Mouse (Mus musculus) thymus, adult 2 months (tissue): ENCODE results near the gene Tll1. TPM values are rescaled to one million over a fixed set of nuclear protein-coding genes. Genes with fewer than 3 reads are reported as not detected.

Source experiments
- DNase-seq: peaks from one replicate; pipeline ENCODE4 v3.0.0; 2021
- H3K27ac ChIP-seq: fragments of 200-500 bp; 2 replicates; pipeline ENCODE4 v1.5.1; 2012; ENCODE audit warnings: low read length, control low read depth; ENCODE audit not compliant: control insufficient read depth, insufficient read depth
- H3K27me3 ChIP-seq: fragments of 200-500 bp; 2 replicates; pipeline ENCODE4 v1.6.1; 2012; ENCODE audit warnings: mild to moderate bottlenecking, low read length, moderate library complexity, mixed read lengths; ENCODE audit not compliant: control insufficient read depth, insufficient read depth
- H3K36me3 ChIP-seq: fragments of 200-500 bp; 2 replicates; pipeline ENCODE4 v1.6.1; 2012; ENCODE audit warnings: mild to moderate bottlenecking, low read length, moderate library complexity; ENCODE audit not compliant: control insufficient read depth, insufficient read depth
- H3K4me1 ChIP-seq: fragments of 200-500 bp; replicated peaks from 2 replicates; pipeline ENCODE4 v1.6.1; 2012; ENCODE audit warnings: low read length; ENCODE audit not compliant: control insufficient read depth, insufficient read depth
- H3K4me3 ChIP-seq: fragments of 200-500 bp; 2 replicates; pipeline ENCODE4 v1.5.1; 2012; ENCODE audit warnings: mild to moderate bottlenecking, low read length, control low read depth, moderate library complexity; ENCODE audit not compliant: control insufficient read depth, insufficient read depth
- CTCF ChIP-seq: fragments of 200-500 bp; IDR thresholded peaks from 2 replicates; pipeline ENCODE4 v1.5.1; 2012; ENCODE audit warnings: mild to moderate bottlenecking, control low read depth, low read length, moderate library complexity, borderline replicate concordance; ENCODE audit not compliant: control insufficient read depth, poor library complexity, insufficient read depth; ENCODE audit errors: extremely low read depth
- POLR2A ChIP-seq: fragments of 200-500 bp; IDR thresholded peaks from 2 replicates; pipeline ENCODE4 v1.6.1; 2012; ENCODE audit warnings: mild to moderate bottlenecking, low read length, control low read depth, moderate library complexity; ENCODE audit not compliant: control insufficient read depth, poor library complexity, insufficient read depth; ENCODE audit errors: extremely low read depth
- WGBS: fragments of 180-500 bp; shearing (Covaris S2); methylation state at CpG from one replicate; pipeline ENCODE4 v1.1.7; 2018; 5-methylcytosine and 5-hydroxymethylcytosine counted together
- polyA plus RNA-seq: library from polyadenylated mRNA; depleted of rRNA; stranded (reverse); fragments of >200 nt; gene quantifications from 2 replicates; pipeline ENCODE4 v1.2.3, GENCODE M21; 2012

Gene Tll1
- polyA plus RNA-seq, 1 experiment: 0.09 TPM

- 83% methylated on average over 2 of the region's 2 CpGs for WGBS
- DNase-seq: no peak
- Histone ChIP-seq H3K27me3 (no peaks in the 10 kb centered on the region), H3K4me1 (no peaks in the 10 kb centered on the region), H3K4me3 (no peak overlapping the region), H3K36me3 (no peaks in the 10 kb centered on the region), H3K27ac (no peak overlapping the region)
- no peak for TF ChIP-seq POLR2A
- no peak for TF ChIP-seq CTCF
These were observed 132.7 kb downstream of the Tll1 start for GRCm38 (mm10) chr8:64073396-64073795.

- Histone ChIP-seq H3K27ac (no peak overlapping the region), H3K36me3 (no peaks in the 10 kb centered on the region), H3K4me1 (no peaks in the 10 kb centered on the region), H3K27me3 (no peaks in the 10 kb centered on the region), H3K4me3 (no peak overlapping the region)
- WGBS: 70% methylated on average over 2 of the region's 2 CpGs
- TF ChIP-seq CTCF (no peak), POLR2A (no peak)
- DNase-seq: no peak
These were observed 146.2 kb downstream of the Tll1 start for GRCm38 (mm10) chr8:64059867-64060266.

- no peak overlapping the region for H3K4me3 ChIP-seq
- no peak overlapping the region for H3K27ac ChIP-seq
- no peaks in the 10 kb centered on the region for H3K27me3 ChIP-seq
- WGBS: 93% methylated on average over 4 of the region's 4 CpGs
- DNase-seq: no peak
- no peak for TF ChIP-seq POLR2A
- no peak for TF ChIP-seq CTCF
- H3K4me1 ChIP-seq: no peaks in the 10 kb centered on the region
- H3K36me3 ChIP-seq: no peaks in the 10 kb centered on the region
These were observed 148.5 kb downstream of the Tll1 start for GRCm38 (mm10) chr8:64057571-64057970.

GRCm38 (mm10) chr8:64048556-64048955 lies 157.5 kb downstream of the Tll1 start:
- H3K27me3 ChIP-seq: no peaks in the 10 kb centered on the region
- 94% methylated on average over 3 of the region's 3 CpGs for WGBS
- DNase-seq: no peak
- TF ChIP-seq CTCF (no peak), POLR2A (no peak)
- H3K4me1 ChIP-seq: no peaks in the 10 kb centered on the region
- no peak overlapping the region for H3K4me3 ChIP-seq
- H3K36me3 ChIP-seq: no peaks in the 10 kb centered on the region
- H3K27ac ChIP-seq: no peak overlapping the region

GRCm38 (mm10) chr8:64047963-64048505 lies 158.0 kb downstream of the Tll1 start:
- WGBS: 91% methylated on average over 9 of the region's 9 CpGs
- Histone ChIP-seq H3K4me1 (no peaks in the 10 kb centered on the region), H3K27me3 (no peaks in the 10 kb centered on the region), H3K4me3 (no peak overlapping the region), H3K27ac (no peak overlapping the region), H3K36me3 (no peaks in the 10 kb centered on the region)
- TF ChIP-seq CTCF (no peak), POLR2A (no peak)
- no peak for DNase-seq

- Histone ChIP-seq H3K4me1 (no peaks in the 10 kb centered on the region), H3K27me3 (no peaks in the 10 kb centered on the region), H3K36me3 (no peaks in the 10 kb centered on the region), H3K4me3 (no peak overlapping the region), H3K27ac (no peak overlapping the region)
- TF ChIP-seq CTCF (no peak), POLR2A (no peak)
- DNase-seq: no peak
- 12% methylated on average over 6 of the region's 6 CpGs for WGBS
These were observed 164.7 kb downstream of the Tll1 start for GRCm38 (mm10) chr8:64041303-64041884.
